Mouse (Mus musculus) C2C12 (cell line): ENCODE data around the gene Uchl4.

ENCODE experiments used
- CEBPB ChIP-seq: IDR thresholded peaks from one replicate; pipeline ENCODE4 v1.6.1; 2011; ENCODE audit warnings: low read depth, mild to moderate bottlenecking, control low read depth, moderate library complexity
- CTCF ChIP-seq: IDR thresholded peaks from one replicate; pipeline ENCODE4 v1.5.1; 2011; ENCODE audit not compliant: control insufficient read depth, insufficient read depth, insufficient read length
- MAX ChIP-seq: IDR thresholded peaks from one replicate; pipeline ENCODE4 v1.6.1; 2011; ENCODE audit warnings: mild to moderate bottlenecking, control low read depth
- MYOG ChIP-seq: IDR thresholded peaks from one replicate; pipeline ENCODE4 v1.6.1; 2011; ENCODE audit not compliant: control insufficient read depth, insufficient read length; ENCODE audit errors: extremely low read depth
- USF1 ChIP-seq: IDR thresholded peaks from one replicate; pipeline ENCODE4 v1.6.1; 2011; ENCODE audit warnings: low read depth, mild to moderate bottlenecking, control low read depth, moderate library complexity

- TF ChIP-seq USF1 (no peak), CTCF (no peak), MAX (no peak), CEBPB (no peak), MYOG (no peak)
Observed at GRCm38 (mm10) chr9:64232257-64232957, 2.6 kb upstream of the Uchl4 start.
